Mouse (Mus musculus): ENCODE measurements around the gene Grpr.

GRCm38 (mm10) chrX:163560521-163560920 lies 11.0 kb upstream of the Grpr start:
- TF ChIP-seq CTCF (IDR thresholded peaks at IDR 0.05; ENCODE audit: low read depth, low read length), result no peak
- TF ChIP-seq POLR2A (IDR thresholded peaks at IDR 0.05; ENCODE audit: borderline replicate concordance, low read depth, low read length), result no peak
